Mouse (Mus musculus) lung, embryonic 16.5 days (tissue): Measurements from ENCODE around the gene Itm2b. TPM values are rescaled to one million over a fixed set of nuclear protein-coding genes. Genes with fewer than 3 reads are reported as not detected.

Source experiments
- ATAC-seq: fragments of 200-750 bp; cut with Nextera tagmentation; 2 replicates; pipeline ENCODE4 v1.8.0; 2017; ENCODE audit warnings: low read depth, mild to moderate bottlenecking, moderate library complexity
- H3K27ac ChIP-seq: fragments of 300-500 bp; sonication (generic); 2 replicates; pipeline ENCODE4 v1.5.1; 2014; ENCODE audit warnings: mild to moderate bottlenecking, control low read depth, low read length
- H3K27me3 ChIP-seq: fragments of 300-500 bp; sonication (generic); 2 replicates; pipeline ENCODE4 v1.6.1; 2014; ENCODE audit warnings: low read depth, low read length, mixed read lengths; ENCODE audit not compliant: control insufficient read depth, insufficient read depth
- H3K36me3 ChIP-seq: fragments of 300-500 bp; sonication (generic); 2 replicates; pipeline ENCODE4 v1.6.1; 2014; ENCODE audit warnings: low read length; ENCODE audit not compliant: control insufficient read depth, insufficient read depth
- H3K4me1 ChIP-seq: fragments of 300-500 bp; sonication (generic); replicated peaks from 2 replicates; pipeline ENCODE4 v1.6.1; 2014; ENCODE audit warnings: low read length, mixed read lengths; ENCODE audit not compliant: control insufficient read depth, insufficient read depth
- H3K4me2 ChIP-seq: fragments of 300-500 bp; sonication (generic); 2 replicates; pipeline ENCODE4 v1.6.1; 2014; ENCODE audit warnings: low read depth, low read length, control low read depth
- H3K4me3 ChIP-seq: fragments of 300-500 bp; sonication (generic); 2 replicates; pipeline ENCODE4 v1.5.1; 2014; ENCODE audit warnings: mild to moderate bottlenecking, low read length, control low read depth
- H3K9ac ChIP-seq: fragments of 300-500 bp; sonication (generic); 2 replicates; pipeline ENCODE4 v1.6.1; 2014; ENCODE audit warnings: low read length, control low read depth
- H3K9me3 ChIP-seq: fragments of 300-500 bp; sonication (generic); 2 replicates; pipeline ENCODE4 v1.6.1; 2016; ENCODE audit warnings: low read length; ENCODE audit not compliant: control insufficient read depth
- WGBS: fragments of 180-500 bp; shearing (Covaris S2); extraction: QIAGEN DNeasy Blood & Tissue Kit; methylation state at CpG from one replicate; pipeline ENCODE4 v1.1.7; 2014; 5-methylcytosine and 5-hydroxymethylcytosine counted together
- polyA plus RNA-seq: library from polyadenylated mRNA; unstranded; fragments of >200 nt; fragmentation: Nextera tagmentation; extraction: Ambion mirVana; gene quantifications from 2 replicates; pipeline ENCODE4 v1.2.1, GENCODE M21; 2015

The Itm2b gene
- polyA plus RNA-seq, 1 experiment from 2014 or later, result 1,001 TPM

DNA sequence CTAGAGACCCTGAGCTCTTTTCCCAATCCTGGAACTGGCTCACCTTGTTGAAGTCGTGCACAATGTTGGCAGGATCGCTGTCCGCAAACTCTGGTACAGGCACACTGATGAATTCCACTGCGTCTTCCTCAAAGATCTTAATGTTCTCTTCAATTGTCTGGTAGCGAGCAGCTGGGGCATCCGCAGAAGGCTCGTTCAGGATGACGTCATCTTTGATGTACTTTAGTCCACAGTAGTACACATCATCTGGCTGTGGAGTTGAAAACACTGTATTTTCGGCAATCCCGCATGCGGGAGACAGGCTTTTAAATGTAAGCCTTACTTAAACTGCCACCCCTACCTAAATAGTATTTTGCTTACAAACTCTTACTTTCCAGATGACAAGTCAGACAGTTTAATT is 18.8 kb downstream of the Itm2b start:
- WGBS, result 88% methylated on average over 11 of the region's 11 CpGs
- Histone ChIP-seq H3K27me3 (no peaks in the 10 kb centered on the region), H3K4me3 (no peak overlapping the region), H3K27ac (no peak overlapping the region), H3K9ac (no peak overlapping the region), H3K4me2 (no peak overlapping the region), H3K9me3 (peaks cover 5% of the 10 kb centered on the region), H3K36me3 (peaks cover 69% of the 10 kb centered on the region), H3K4me1 (peaks cover 2% of the 10 kb centered on the region; the same call in 1 of the 2 replicates)
- no peak for ATAC-seq

DNA sequence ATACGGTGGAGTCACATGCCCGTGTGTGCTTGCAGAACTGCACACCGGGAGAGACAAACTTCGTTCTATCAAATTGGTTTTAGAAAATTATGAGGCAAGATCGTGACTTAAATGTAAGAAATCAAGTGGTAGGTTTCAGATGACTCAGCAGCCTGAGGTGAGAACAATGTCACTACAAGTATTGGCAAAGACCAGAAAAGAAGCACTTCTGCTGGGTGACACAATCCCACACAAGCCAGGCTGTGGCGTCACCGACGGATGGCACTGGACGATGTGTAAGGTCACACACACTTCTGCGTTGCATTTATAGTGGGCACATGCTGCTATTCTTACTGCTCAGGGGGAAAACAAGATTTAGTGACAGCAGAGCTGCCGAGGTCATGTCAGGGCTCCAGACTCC is 21.3 kb downstream of the Itm2b start:
- 95% methylated on average over 11 of the region's 11 CpGs for WGBS
- no peak for ATAC-seq
- Histone ChIP-seq H3K27me3 (no peaks in the 10 kb centered on the region), H3K27ac (no peak overlapping the region), H3K9ac (no peak overlapping the region), H3K4me2 (no peak overlapping the region), H3K4me3 (no peak overlapping the region), H3K9me3 (peaks cover 5% of the 10 kb centered on the region), H3K36me3 (peaks cover 84% of the 10 kb centered on the region), H3K4me1 (no peaks in the 10 kb centered on the region)

DNA sequence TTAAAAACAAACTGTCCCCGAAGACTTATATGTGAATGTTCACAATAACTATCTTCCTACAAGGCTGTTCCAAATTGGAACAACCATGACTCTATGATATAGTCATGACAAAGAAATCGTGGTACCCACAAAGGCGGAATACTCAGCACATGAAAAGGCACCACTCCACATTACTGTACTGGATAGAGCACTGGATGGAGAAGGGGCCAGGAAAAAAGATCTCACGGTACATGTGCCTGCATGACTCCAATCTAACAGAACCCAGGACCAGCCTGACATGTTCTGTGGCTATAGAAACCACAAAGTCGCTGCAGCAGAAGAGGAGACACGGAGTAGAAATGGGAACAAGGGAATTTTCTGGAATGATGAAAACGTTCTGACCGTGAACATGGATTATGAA is 30.4 kb downstream of the Itm2b start:
- 91% methylated on average over 8 of the region's 8 CpGs for WGBS
- Histone ChIP-seq H3K4me3 (no peak overlapping the region), H3K4me1 (no peaks in the 10 kb centered on the region)

DNA sequence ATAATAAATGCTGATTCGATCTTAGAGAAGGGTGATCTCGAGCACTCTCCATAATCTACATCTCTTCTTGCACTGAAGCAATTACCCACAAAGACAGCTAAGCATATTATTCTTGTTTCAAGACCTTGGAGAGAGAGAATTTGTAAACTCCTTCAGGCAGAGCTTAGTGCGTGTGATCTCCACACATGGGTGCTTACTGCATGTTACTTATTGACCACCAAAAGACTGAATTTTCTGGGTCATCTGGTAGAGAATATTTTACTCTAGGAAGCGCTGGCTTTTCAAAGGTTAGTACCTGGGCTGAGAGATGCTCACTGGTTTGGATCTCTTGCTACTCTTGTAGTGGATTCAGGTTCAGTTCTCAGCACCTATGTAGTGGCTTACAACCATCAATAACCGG is 34.0 kb downstream of the Itm2b start:
- H3K36me3 ChIP-seq, result peaks cover 5% of the 10 kb centered on the region
- no peak overlapping the region for H3K4me2 ChIP-seq
- H3K27ac ChIP-seq, result no peak overlapping the region
- H3K4me3 ChIP-seq, result no peak overlapping the region
- H3K4me1 ChIP-seq, result peaks cover 6% of the 10 kb centered on the region
- ATAC-seq, result no peak
- WGBS, result 93% methylated on average over 5 of the region's 5 CpGs
- H3K9me3 ChIP-seq, result no peaks in the 10 kb centered on the region
- no peak overlapping the region for H3K9ac ChIP-seq
- no peaks in the 10 kb centered on the region for H3K27me3 ChIP-seq

More for the DNA sequence above, 30.4 kb downstream of the Itm2b start:
- no peak for ATAC-seq
- Histone ChIP-seq H3K9me3 (no peaks in the 10 kb centered on the region), H3K27me3 (no peaks in the 10 kb centered on the region), H3K9ac (no peak overlapping the region), H3K4me2 (no peak overlapping the region), H3K27ac (no peak overlapping the region), H3K36me3 (peaks cover 30% of the 10 kb centered on the region)

DNA sequence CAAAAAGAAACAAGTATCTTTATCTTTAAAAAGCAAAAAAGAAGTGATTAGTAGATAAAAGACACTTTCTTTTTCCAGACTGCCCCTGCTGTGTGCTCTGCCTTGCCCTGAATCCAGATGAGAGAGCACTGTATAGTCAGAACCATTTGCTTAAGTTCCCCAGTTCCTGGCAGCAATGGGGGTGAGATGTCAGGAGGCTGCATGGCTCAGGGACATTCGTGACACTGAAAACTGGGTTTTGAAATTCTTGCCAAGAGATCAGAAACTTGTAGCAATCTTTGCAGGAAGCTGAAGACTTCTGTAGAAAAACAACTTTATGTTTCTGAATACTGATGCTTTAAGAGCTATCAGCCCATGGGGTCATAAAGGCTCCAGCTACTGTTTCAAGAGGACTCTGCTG is 35.1 kb downstream of the Itm2b start:
- no peak for ATAC-seq

DNA sequence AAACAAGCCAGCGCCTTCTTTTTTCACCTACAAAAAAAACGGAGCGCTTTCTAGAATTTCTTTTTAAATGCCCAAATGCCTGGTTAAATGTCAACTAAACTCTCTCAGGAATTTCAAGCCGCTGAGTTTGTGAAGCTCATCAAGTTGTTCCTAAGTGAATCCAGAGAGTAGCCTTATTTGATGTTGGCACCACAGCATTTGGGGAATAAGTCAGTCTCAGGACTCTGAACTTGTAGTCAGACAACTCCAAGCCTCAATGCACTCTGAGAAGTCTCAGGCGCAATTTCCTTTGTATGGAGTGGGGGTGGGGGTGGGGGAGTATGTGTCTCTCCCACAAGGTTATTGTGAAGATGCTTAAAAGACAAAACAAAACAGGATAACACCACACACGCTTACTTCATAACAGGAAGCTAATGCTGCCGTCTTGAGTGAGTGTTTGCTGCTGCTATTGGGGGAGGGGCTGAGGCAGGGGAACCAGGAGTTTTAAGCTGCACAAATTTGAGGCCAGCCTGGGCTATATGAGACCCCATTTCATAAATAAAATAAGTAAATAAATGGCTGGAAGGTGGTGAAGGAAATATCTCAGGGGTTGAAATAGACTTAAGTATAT is 35.9 kb downstream of the Itm2b start:
- Histone ChIP-seq H3K4me1 (peaks cover 6% of the 10 kb centered on the region), H3K4me2 (no peak overlapping the region), H3K36me3 (no peaks in the 10 kb centered on the region), H3K4me3 (no peak overlapping the region), H3K27me3 (no peaks in the 10 kb centered on the region), H3K9me3 (no peaks in the 10 kb centered on the region), H3K9ac (no peak overlapping the region), H3K27ac (no peak overlapping the region)
- ATAC-seq, result 0 out of 2 replicates have a peak, but pooled peaks have one; percentile 16
- 53% methylated on average over 7 of the region's 7 CpGs for WGBS

More for the DNA sequence above, 35.1 kb downstream of the Itm2b start:
- H3K9ac ChIP-seq, result no peak overlapping the region
- peaks cover 6% of the 10 kb centered on the region for H3K4me1 ChIP-seq
- no peak overlapping the region for H3K4me3 ChIP-seq
- no peaks in the 10 kb centered on the region for H3K27me3 ChIP-seq
- no peaks in the 10 kb centered on the region for H3K9me3 ChIP-seq
- no peaks in the 10 kb centered on the region for H3K36me3 ChIP-seq
- H3K4me2 ChIP-seq, result no peak overlapping the region
- H3K27ac ChIP-seq, result no peak overlapping the region
- 53% methylated on average over 1 of the region's 1 CpGs for WGBS

DNA sequence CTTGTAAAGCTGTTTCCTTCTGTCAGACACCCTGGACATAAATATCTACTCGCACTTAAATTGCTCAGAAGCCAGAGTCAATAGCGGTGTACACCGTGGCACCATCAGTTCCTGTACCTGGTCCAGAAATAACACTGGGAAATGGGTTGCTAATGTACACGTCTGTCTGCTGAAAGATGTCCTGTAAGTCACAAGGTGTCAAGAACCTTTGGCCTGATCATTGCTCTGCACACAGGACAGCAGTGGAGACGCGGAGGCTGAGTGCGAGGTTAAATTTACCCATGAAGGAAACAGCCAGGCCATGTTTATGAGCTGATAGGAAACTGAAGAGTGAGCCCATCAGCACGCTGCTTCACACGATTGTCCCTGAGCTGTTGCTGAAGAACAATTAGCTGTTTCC is 37.8 kb downstream of the Itm2b start:
- peaks cover 6% of the 10 kb centered on the region for H3K4me1 ChIP-seq
- H3K4me2 ChIP-seq, result no peak overlapping the region
- no peak overlapping the region for H3K4me3 ChIP-seq
- 40% methylated on average over 9 of the region's 9 CpGs for WGBS
- H3K9me3 ChIP-seq, result no peaks in the 10 kb centered on the region
- H3K9ac ChIP-seq, result no peak overlapping the region
- no peaks in the 10 kb centered on the region for H3K27me3 ChIP-seq
- ATAC-seq, result peak; percentile 64
- H3K27ac ChIP-seq, result no peak overlapping the region
- H3K36me3 ChIP-seq, result no peaks in the 10 kb centered on the region

DNA sequence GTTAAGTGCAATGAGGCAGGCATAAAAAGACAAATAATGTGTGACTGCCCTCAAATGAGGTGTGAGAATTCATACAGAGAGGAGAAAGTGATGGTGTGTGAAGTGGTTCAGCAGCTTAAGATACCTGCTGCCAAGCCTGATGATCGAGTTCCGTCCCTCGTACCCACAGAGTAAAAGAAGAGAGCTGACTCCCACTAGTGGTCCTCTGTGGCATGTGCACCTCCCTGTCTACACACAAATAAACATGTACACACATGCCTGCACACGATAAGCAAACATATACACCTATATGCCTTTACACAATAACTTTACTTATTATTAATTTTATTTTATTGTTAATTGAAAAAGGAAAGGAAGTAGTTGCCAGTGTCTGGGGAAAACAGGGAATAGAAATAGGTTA is 39.5 kb downstream of the Itm2b start:
- Histone ChIP-seq H3K27me3 (no peaks in the 10 kb centered on the region), H3K27ac (no peak overlapping the region), H3K4me3 (no peak overlapping the region), H3K4me2 (no peak overlapping the region), H3K9ac (no peak overlapping the region), H3K36me3 (no peaks in the 10 kb centered on the region), H3K9me3 (no peaks in the 10 kb centered on the region), H3K4me1 (peaks cover 6% of the 10 kb centered on the region)
- whole genome bisulfite sequencing, result 81% methylated on average over 4 of the region's 4 CpGs
- ATAC-seq, result no peak

DNA sequence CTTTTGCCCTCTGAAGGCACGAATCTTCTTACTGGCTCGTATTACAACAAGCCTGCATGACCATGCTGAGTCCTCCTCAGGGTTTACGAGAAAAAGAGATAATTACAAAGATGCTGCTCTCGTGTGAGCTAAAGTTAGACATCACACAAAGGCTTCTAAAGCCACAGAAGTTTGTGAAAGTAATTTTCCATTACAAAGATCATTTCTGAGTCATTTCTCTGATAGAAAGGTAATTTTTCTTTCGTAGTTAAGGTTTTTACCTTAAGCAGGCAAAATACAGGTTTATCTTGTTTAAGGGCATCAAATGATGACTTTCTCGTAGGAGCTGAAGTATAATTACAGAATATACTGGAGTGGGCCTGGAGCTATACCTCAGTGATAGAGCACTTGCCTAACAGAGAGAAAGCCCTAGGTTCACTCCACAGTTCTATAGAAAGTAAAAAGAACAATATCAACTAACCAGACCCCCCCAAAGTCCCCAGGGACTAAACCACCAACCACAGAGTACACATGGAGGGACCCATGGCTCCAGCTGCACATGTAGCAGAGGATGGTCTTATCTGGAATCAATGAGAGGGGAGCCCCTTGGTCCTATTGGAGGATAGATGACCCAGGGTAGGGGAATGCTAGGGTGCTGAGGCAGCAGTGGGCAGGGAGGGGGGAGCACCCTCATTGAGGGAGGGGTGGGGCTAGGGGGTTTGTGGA is 44.9 kb downstream of the Itm2b start:
- Histone ChIP-seq H3K9ac (no peak overlapping the region), H3K4me1 (no peaks in the 10 kb centered on the region), H3K27ac (no peak overlapping the region), H3K9me3 (no peaks in the 10 kb centered on the region), H3K36me3 (no peaks in the 10 kb centered on the region), H3K4me2 (no peak overlapping the region), H3K4me3 (no peak overlapping the region), H3K27me3 (no peaks in the 10 kb centered on the region)
- WGBS, result 49% methylated on average over 6 of the region's 6 CpGs
- ATAC-seq, result no peak
